Mouse (Mus musculus) frontal cortex, adult 2 months (tissue): Measurements from ENCODE around the gene Mn1. TPM values are rescaled to one million over a fixed set of nuclear protein-coding genes. Genes with fewer than 3 reads are reported as not detected.

ENCODE experiments used
- DNase-seq, 2 experiments: peaks; one replicate each; pipeline ENCODE4 v3.0.0; 2022; ENCODE audit warnings: low spot score in 1 of 2; ENCODE audit errors: extremely low spot score in 1 of 2
- polyA plus RNA-seq: library from polyadenylated mRNA; depleted of rRNA; stranded (reverse); fragments of >200 nt; gene quantifications from 2 replicates; pipeline ENCODE4 v1.2.3, GENCODE M21; 2012

Gene Mn1
- polyA plus RNA-seq, 1 experiment: 12.7 TPM

DNA sequence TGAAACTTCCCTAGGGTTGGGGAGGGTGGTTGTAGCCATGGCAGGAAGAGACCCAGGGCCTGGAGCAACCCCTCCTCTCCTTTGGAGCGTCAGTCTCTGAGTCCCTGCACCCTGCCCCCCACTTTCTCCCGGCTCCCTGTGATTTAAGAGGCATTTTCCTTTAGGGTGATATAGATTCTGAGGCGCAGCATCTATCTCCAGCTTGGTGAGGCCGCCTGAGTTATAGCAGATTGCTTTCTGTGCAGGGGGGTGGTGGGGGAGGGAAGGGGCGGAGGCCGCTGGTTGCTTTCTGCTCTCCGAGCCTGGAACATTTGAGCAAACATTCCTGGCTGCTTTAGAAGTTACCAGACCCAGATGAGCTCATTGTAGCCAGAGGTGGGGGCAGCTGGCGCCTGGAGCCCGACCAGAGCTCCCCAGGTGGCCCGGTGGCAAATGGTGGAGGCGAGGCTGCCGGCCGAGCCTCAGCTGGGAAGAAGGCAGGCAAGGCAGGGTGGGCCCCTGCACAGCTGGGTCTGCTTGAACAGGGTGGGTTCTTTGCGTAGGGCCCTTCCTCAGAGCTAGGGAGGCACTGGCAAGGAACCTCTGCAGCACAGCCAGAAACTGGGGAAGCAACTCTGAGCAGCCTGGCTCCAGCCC, 8.6 kb upstream of the Mn1 start:
- DNase-seq: no peak

DNA sequence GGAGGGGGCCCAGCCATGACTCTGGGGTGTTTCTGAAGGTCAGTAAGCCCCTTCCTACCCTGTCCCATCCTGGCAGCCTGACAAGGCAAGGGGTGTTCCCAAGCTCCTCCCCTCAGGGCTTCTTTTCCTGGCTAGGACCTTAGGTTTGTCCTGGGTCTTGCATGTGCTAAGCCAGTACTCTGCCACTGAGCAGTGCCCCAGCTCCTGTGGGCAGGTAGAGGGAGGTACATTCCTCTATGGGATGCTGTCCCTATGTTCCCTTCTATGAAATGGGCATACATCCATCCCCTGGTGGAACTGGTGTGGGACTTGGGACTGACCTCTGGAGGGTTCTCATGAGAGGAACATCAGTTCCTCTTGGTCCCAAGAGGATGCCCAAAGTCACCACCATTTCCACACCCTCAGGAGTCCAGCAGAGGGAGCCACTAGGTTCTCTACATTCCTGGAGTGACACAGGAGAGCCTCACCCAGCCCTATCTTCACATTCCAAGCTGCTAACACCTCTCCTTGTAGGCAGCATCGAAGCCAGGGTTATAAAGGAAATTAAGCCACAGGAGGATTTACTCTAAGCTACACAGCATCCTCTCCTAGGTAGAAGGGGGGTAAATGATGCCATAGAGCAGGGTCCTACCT, 7.6 kb upstream of the Mn1 start:
- DNase-seq: peak in 1 of 2 experiments; percentile 59

DNA sequence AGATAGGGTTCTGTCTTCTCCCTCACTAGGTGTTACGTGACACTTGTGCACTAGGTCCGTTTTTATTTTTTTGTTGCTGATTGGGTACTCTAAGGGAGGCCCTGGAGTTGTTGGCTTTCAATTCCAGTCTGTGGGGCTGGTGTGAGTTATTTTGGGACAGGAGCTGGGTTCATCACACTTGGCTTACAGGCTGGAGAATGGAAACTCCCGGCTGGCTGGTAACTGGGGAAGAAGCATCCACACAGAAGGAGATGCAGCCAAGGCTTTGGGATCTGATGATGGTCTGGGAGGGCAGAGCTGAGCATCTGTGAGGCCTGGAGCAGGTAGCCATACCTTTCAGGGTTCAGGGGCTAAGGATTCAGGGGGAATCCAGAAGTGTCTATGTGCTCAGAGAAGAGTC, 6.5 kb upstream of the Mn1 start:
- no peak for DNase-seq

DNA sequence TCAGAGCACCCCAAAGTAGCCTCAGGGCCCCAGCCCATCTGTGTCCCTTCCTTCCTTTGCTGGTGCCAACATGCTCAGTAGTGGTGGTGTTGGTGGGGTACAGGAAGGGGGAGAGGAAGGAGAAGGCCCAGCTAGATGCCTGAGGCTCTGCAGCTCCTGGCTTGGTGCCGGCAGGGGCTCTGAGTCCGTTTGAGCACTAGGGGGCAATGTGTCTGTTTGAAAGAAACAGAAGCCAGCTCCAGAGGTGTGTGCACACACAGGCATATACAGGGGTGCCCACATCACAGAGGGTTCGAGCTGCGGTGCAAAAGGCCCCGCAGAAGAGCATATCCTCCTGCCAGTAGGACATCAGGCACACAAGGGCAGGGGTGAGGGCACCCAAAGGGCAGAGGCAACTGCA, 3.0 kb upstream of the Mn1 start:
- peak; percentile 59 to 91 for DNase-seq

DNA sequence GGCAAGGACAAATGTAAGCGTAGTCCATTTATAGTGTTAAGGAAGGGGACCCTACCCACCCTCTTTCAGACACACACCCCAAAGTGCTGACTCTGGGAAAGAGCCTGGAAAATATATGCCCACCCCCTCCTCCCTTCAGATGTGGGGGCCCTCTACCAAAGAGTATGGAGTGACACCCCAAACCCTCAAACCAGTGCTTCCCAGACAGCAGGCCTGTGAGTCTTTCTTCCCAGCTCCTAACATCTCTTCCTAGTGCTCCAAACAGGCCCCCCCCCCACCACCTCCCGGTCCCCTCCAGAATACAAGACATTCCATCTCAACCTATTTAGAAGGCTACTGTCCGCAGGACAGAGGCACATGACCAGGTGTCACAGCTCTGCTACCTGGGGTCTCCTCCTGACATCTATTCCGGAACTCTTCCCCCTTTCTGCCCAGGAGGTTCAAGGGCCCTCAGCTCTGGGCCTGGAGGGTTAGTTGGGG, 2.4 kb upstream of the Mn1 start:
- no peak for DNase-seq

DNA sequence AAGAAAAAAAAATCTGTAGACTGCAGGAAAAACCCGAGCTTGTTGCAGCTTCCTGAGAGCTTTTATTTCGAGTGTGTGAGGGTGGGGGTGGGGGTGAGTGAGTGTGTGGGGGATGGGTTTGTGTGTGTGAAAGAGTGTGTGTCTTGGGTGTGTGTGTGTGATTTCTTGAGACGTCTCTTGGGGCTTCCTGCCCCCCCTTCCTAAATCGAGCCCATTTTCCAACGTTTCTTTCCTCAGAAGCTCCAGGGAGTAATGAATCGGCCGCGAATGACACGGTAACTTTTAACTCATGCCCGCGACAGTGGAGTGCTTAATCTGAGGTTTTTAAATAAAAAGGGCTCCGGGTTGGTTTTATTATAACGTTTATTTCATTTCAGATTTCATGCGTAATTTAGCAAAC, 1.6 kb upstream of the Mn1 start:
- DNase-seq: no peak

DNA sequence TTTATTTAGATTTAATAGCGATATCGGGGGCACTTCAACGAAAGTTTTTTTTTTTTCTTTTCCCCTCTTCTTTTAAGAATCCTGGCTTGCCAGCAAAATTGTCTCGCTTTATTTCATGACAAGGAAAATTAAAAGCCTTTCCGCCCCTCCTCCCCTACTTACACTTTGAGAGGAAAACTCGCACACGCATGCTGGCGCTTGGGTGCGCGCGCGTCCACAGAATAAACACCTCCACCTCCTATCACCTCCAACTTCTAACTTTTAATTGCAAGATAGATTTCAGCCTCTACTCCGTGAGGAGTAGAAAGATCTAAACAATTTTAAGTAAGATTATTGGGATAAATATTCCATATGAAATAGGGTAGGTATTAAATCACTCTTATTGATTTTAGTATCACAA, 1.1 kb upstream of the Mn1 start:
- DNase-seq: no peak

DNA sequence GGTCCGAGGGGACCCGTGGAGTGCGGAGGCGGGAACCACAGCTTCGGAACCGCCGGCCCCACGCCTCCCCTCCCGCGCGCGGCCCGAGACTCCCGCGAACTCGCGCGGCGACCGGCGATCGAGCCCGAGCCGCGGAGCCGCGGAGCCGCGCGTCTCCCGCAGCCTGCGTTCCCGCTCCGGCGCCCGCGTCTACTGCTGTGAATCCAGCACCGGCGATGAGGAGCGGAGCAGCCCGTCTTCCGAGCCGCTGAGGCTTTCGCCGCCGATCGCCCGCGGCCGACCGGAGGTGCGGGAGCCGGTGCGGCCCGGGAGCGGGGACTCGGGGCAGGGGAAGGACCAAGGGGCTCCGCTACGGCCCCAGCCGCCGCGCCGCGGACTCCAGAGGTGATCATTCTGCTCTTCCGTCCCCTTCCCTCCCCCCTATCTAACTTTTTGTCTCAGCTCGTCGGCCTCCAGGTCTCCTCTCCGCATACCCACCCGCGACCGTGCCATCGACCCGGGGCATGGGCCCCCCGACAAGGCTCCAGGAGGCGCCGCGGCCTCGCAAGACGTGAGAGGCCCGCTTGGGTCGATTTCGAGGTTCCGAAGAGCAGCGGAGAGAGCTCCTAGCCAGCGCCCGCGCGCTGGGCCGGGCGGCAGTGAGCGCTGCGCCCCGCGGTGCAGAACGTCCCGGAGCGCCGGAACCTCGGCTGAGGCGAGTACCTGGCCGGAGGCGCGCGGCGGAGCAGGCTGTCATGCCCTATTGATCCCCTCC, 393 bp downstream of the Mn1 start:
- DNase-seq: no peak

DNA sequence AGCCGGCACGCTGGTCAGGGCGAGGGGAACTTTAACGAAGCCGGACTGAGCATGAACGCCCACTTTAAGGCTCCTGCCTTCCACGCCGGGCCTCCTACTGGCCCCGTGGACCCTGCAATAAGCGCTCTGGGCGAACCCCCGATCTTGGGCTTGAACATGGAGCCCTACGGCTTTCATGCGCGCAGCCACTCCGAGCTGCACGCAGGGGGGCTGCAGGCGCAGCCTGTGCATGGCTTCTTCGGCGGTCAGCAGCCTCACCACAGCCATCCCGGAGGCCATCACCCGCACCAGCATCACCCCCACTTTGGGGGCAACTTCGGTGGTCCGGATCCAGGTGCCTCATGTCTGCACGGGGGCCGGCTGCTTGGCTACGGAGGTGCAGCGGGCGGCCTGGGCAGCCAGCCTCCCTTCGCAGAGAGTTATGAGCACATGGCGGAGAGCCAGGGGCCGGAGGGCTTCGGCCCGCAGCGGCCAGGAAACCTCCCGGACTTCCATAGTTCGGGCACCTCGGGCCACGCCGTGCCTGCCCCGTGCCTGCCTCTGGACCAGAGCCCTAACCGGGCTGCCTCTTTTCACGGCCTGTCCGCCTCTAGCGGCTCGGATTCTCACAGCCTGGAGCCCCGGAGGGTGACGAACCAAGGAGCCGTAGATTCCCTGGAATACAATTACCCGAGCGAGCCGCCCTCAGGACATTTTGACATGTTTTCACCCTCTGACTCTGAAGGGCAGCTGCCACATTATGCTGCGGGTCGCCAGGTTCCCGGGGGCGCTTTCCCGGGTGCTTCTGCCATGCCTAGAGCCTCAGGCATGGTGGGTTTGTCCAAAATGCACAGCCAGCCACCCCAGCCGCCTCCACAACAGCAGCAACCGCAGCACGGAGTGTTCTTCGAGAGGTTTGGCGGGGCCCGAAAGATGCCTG, 1.3 kb downstream of the Mn1 start:
- no peak for DNase-seq

DNA sequence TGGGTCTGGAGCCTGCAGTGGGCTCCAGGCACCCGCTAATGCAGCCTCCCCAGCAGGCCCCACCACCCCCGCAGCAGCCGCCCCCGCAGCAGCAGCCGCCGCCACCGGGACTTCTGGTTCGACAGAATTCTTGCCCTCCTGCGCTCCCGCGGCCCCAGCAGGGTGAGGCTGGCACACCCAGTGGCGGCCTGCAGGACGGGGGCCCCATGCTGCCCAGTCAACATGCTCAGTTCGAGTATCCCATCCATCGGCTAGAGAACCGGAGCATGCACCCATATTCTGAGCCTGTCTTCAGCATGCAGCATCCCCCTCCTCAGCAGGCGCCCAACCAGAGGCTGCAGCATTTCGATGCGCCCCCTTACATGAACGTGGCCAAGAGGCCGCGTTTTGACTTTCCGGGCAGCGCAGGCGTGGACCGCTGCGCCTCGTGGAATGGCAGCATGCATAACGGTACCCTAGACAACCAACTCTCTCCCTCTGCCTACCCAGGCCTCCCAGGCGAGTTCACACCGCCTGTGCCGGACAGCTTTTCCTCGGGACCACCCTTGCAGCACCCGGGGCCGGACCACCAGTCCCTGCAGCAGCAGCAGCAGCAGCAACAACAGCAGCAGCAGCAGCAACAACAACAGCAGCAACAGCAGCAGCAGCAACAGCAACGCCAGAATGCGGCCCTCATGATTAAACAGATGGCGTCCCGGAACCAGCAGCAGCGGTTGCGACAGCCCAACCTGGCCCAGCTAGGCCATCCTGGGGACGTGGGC, 2.1 kb downstream of the Mn1 start:
- DNase-seq: no peak

DNA sequence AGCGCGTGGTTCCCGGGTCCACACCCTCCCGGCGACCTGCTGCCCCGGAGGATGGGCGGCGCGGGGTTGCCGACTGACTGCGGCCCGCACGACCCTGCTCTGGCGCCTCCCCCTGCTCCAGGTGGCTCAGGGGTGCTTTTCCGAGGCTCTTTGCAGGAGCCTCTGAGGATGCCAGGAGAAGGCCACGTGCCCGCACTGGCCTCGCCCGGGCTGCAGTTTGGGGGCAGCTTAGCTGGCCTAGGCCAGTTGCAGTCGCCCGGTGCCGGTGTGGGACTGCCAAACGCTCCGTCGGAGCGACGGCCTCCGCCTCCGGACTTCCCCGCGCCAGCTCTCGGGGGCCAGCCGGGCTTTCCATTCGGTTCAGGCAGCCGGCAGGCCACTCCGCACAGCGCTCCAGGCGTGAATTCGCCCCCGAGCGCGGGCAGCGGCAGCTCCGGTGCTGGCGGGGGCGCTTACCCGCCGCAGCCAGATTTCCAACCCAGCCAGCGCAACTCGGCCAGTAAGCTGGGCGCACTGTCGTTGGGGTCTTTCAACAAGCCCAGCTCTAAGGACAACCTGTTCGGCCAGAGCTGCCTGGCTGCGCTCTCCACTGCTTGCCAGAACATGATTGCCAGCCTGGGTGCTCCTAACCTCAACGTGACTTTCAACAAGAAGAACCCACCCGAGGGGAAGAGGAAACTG, 3.0 kb downstream of the Mn1 start:
- DNase-seq: no peak

DNA sequence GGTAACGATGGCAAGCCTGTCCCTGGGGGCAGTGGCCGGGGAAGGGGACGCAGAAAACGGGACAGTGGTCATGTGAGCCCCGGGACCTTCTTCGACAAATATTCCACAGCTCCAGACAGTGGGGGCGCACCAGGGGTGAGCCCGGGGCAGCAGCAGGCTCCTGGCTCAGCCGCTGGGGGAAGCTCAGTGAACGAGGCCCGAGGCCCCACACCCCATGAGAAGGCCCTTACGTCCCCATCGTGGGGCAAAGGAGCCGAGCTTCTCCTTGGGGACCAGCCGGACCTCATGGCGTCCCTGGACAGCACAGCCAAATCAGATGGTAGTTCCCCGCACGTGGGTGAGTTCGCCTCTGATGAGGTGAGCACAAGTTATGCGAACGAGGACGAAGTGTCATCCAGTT, 3.7 kb downstream of the Mn1 start:
- DNase-seq: no peak

DNA sequence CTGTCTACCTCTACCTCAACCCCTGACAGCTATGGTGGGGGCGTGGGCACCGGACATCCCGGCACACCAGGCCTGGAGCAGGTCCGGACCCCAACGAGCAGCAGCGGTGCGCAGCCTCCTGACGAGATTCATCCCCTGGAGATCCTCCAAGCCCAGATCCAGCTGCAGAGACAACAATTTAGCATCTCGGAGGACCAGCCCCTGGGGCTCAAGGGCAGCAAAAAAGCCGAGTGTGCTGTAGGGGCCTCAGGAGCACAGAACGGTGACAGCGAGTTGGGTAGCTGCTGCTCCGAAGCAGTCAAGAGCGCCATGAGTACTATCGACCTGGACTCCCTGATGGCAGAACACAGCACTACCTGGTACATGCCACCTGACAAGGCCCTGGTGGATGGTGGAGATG, 4.3 kb downstream of the Mn1 start:
- no peak for DNase-seq

DNA sequence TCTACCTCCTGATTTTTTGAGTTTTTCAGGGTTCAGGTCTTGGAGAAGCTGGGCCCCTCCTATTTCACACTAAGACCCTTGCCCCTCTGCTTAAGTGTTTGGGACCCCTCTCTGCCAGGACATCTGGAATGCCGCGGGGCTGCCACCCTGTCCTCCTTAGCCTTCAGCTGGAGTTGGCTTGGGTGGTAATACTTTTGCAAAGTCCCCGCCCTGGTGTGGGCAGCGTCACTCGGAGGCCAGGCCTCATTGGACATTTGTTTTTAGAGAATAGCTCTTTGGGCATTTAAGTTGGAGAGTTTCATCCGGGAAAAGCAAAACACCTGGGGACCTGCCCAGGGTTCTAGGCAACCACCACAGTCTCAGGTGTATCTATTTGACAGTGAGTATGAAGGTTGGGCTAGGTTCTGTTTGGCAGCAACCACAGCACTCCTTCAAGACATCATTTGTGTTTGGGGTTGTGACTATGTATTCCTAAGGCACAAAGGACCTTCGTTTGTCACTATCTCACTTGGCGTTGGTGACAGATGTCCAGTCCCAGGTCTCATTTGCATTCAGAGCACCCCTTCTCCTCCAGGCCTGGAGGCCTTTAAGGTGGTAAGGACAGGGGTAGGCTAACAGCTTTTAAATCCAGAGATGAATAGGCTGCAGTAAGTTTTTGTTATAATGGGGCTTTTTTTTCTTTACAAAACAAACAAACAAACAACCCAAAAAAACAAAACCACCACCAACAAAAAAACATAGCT, 5.1 kb downstream of the Mn1 start:
- DNase-seq: peak in 1 of 2 experiments; percentile 65

DNA sequence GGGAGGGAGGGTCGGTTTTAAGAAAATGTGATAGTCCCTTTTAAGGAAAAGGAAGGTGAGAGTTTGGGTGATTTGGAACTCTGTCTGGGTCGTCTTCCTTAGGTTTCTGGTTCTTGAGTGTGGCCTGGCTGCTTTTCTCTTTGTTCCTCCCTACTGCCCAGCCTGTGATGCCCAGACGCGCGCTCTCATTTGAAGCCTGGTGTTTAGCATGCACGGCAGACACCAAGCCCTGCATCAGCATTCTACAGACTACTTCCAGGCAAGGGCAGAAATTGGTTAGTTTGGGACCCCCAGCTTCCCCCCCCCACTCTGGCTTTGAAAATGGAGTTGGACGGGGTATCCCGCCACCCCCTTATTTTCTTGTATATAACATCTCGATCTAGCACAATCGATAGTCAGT, 5.8 kb downstream of the Mn1 start:
- no peak for DNase-seq

DNA sequence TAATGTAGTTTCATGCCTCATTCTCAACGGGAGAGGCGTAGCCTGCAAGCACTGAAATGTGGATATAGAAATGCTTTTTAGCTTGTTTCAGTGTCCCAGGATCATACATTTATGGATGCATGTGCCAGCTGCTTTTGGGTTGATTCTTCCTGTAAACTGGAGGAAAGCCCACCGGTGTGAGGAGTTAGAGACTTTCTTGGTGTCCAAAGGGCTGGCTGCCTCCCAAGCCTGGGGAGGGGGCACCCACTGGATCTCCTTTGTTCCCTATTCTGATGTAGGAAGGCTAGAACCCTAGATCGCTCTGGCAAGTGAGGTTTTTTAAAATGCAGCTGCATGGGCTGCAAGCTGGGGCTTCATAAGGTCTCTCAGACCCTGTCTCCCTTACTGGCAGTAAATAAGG, 6.5 kb downstream of the Mn1 start:
- no peak for DNase-seq

DNA sequence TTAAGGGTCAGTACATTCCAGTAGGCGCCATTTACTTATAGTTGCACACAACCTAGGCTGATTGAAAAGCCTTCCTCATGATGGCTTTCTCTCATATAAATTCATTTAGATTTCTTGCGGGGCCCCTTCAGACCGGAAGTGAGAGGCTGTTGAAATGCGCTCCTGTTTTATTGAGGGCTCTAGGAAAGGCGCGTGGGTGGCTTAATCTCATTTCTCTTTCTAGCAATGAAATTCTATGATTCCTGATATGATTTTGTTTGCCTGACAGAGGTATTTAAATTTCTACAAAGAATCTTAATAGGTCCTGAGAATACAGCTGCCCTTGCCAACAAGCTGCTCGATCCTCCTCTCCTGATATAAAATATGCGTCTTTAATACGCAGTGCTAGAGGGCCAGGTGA, 8.7 kb downstream of the Mn1 start:
- DNase-seq: peak in 1 of 2 experiments; percentile 71

DNA sequence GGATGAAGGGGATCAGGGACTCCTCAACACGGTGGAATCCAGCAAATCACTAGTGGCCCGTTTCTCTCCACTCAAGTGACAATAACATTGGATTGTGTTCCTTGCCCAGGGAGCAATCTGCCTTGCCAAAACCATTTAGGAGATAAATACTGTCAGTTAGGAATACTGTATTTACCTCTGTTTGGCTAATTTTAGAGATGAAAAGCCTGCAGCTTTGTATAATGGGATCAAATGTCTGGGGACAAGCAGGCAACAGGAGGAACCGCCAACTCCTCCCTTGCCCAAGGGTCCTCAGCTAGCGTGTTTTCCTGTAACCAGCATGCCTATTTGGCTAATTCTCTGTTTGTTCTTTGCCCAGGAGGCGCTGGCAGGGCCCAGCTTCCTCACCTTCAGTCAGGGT, 9.1 kb downstream of the Mn1 start:
- DNase-seq: no peak

DNA sequence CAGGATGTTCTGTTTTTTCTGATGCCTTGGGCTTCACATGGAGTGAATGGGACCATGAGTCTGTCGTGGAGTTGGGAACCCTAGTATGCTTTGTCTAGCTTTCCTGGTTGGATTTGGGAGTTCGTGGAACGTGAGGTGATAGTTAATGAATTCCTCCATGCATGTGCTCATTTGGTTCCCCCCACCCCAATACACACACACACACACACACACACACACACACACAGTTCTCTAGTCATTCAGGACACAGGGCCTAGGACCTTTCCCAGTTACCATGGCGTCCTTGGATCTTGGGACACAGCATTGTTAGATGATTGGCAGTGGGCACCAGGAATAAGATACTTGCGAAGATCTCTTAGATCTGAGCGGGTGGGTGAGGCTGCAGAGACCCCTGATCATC, 11.7 kb downstream of the Mn1 start:
- DNase-seq: no peak
